Mouse (Mus musculus) ES-E14 (cell line): ENCODE data around the gene Zfp369.

ENCODE experiments used
- CHD2 ChIP-seq: IDR thresholded peaks from 2 replicates; pipeline ENCODE4 v1.6.1; 2014; ENCODE audit warnings: mild to moderate bottlenecking, low read depth, low read length, inconsistent platforms
- MAFK ChIP-seq: IDR thresholded peaks from 2 replicates; pipeline ENCODE4 v1.6.1; 2014; ENCODE audit warnings: mild to moderate bottlenecking, low read depth, low read length, inconsistent platforms; ENCODE audit not compliant: insufficient read depth
- ZNF384 ChIP-seq: IDR thresholded peaks from 2 replicates; pipeline ENCODE4 v1.6.1; 2012; ENCODE audit warnings: low read depth, low read length, inconsistent platforms

DNA sequence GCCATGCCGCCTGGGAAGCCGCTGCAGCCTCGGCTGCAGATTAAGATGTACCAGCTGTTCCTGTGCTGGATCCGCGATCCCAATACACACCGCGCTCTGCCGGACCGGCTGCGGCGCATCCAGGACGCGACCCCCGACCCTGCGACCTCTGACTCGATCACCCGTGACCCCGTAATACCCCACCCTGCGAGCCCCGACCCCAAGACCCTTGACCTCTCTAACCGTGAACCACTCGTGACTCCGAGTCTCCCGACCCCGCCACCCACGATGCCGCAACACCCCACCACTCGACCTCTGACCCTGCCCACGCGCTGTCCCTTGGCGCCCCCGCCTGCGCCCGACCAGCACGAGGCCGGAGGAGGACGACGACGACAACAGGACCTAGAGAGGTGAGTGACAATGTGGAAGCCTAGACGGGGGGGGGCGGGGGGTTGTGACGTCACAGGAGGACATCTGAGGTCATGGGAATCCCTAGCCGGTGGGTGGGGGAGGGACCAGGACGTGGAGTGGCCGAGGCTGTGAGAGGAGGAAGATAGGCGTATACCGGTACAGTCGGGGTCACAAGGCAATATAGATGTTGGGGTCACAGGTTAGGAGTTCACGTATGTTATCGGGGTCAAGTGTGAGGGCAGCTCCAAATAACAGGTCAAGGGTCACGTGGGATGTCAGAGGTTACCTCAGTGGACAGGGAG lies 36.8 kb upstream of the Zfp369 start:
- TF ChIP-seq MAFK (no peak), ZNF384 (no peak), CHD2 (no peak)
